Mouse (Mus musculus): Measurements from ENCODE around the gene Ptpn3. TPM values are rescaled to one million over a fixed set of nuclear protein-coding genes. Genes with fewer than 3 reads are reported as not detected.

Gene Ptpn3
- total and polyA plus RNA-seq, 2 experiments from 2014 or later: 1.2 to 5.7 TPM

GRCm38 (mm10) chr4:57263695-57264094, 37.9 kb downstream of the Ptpn3 start:
- H3K27me3 ChIP-seq (ENCODE audit: insufficient read depth, low read length): no peaks in the 10 kb centered on the region
- DNase-seq (no peak), ATAC-seq (no peak)
- no peak for TF ChIP-seq CTCF (IDR thresholded peaks at IDR 0.05; ENCODE audit: low read depth)
- H3K4me2 ChIP-seq (ENCODE audit: low read depth): no peak overlapping the region
- no peaks in the 10 kb centered on the region for H3K9me3 ChIP-seq (ENCODE audit: low read length)
- no peak overlapping the region for H3K4me3 ChIP-seq (ENCODE audit: low read depth, low read length)
- WGBS: 77% methylated on average over 7 of the region's 7 CpGs
- H3K4me1 ChIP-seq (ENCODE audit: insufficient read depth): no peaks in the 10 kb centered on the region
- H3K27ac ChIP-seq (ENCODE audit: low read depth, low read length): no peak overlapping the region
- H3K9ac ChIP-seq: no peak overlapping the region
- H3K36me3 ChIP-seq (ENCODE audit: insufficient read depth): no peaks in the 10 kb centered on the region

GRCm38 (mm10) chr4:57263061-57263685, 38.5 kb downstream of the Ptpn3 start:
- Histone ChIP-seq H3K27me3 (ENCODE audit: insufficient read depth, low read length) (no peaks in the 10 kb centered on the region), H3K4me2 (ENCODE audit: low read depth) (no peak overlapping the region), H3K9ac (no peak overlapping the region), H3K36me3 (ENCODE audit: insufficient read depth) (no peaks in the 10 kb centered on the region), H3K9me3 (ENCODE audit: low read length) (no peaks in the 10 kb centered on the region), H3K27ac (ENCODE audit: low read depth, low read length) (no peak overlapping the region), H3K4me3 (ENCODE audit: low read depth, low read length) (no peak overlapping the region), H3K4me1 (ENCODE audit: insufficient read depth) (peaks cover 1% of the 10 kb centered on the region)
- DNase-seq: no peak
- TF ChIP-seq CTCF (IDR thresholded peaks at IDR 0.05; ENCODE audit: low read depth): peak; percentile 61
- WGBS: 71% methylated on average over 8 of the region's 8 CpGs
- ATAC-seq: no peak

- 87% methylated on average over 8 of the region's 8 CpGs for WGBS
- TF ChIP-seq CTCF (IDR thresholded peaks at IDR 0.05; ENCODE audit: low read depth): no peak
- no peak overlapping the region for H3K4me3 ChIP-seq (ENCODE audit: low read depth, low read length)
- H3K27ac ChIP-seq (ENCODE audit: low read depth, low read length): no peak overlapping the region
- H3K36me3 ChIP-seq (ENCODE audit: insufficient read depth): no peaks in the 10 kb centered on the region
- H3K4me2 ChIP-seq (ENCODE audit: low read depth): no peak overlapping the region
- DNase-seq (no peak), ATAC-seq (no peak)
- H3K9me3 ChIP-seq (ENCODE audit: low read length): no peaks in the 10 kb centered on the region
- no peaks in the 10 kb centered on the region for H3K27me3 ChIP-seq (ENCODE audit: insufficient read depth, low read length)
- peaks cover 3% of the 10 kb centered on the region for H3K4me1 ChIP-seq (ENCODE audit: insufficient read depth)
- no peak overlapping the region for H3K9ac ChIP-seq
Observed at GRCm38 (mm10) chr4:57262451-57262850, 39.2 kb downstream of the Ptpn3 start.

GRCm38 (mm10) chr4:57261813-57262212, 39.8 kb downstream of the Ptpn3 start:
- no peak overlapping the region for H3K4me2 ChIP-seq (ENCODE audit: low read depth)
- ATAC-seq (no peak), DNase-seq (no peak)
- H3K4me3 ChIP-seq (ENCODE audit: low read depth, low read length): no peak overlapping the region
- peaks cover 3% of the 10 kb centered on the region for H3K4me1 ChIP-seq (ENCODE audit: insufficient read depth)
- no peak overlapping the region for H3K9ac ChIP-seq
- no peaks in the 10 kb centered on the region for H3K9me3 ChIP-seq (ENCODE audit: low read length)
- WGBS: 77% methylated on average over 9 of the region's 9 CpGs
- H3K27ac ChIP-seq (ENCODE audit: low read depth, low read length): no peak overlapping the region
- no peaks in the 10 kb centered on the region for H3K36me3 ChIP-seq (ENCODE audit: insufficient read depth)
- H3K27me3 ChIP-seq (ENCODE audit: insufficient read depth, low read length): no peaks in the 10 kb centered on the region
- TF ChIP-seq CTCF (IDR thresholded peaks at IDR 0.05; ENCODE audit: low read depth): no peak

GRCm38 (mm10) chr4:57258159-57259035, 43.2 kb downstream of the Ptpn3 start:
- no peak overlapping the region for H3K27ac ChIP-seq (ENCODE audit: low read depth, low read length)
- H3K4me3 ChIP-seq (ENCODE audit: low read depth, low read length): no peak overlapping the region

GRCm38 (mm10) chr4:57257409-57257808, 44.2 kb downstream of the Ptpn3 start:
- DNase-seq (no peak), ATAC-seq (no peak)
- no peak for TF ChIP-seq CTCF (IDR thresholded peaks at IDR 0.05; ENCODE audit: low read depth)
- WGBS: 73% methylated on average over 8 of the region's 8 CpGs
- peaks cover 3% of the 10 kb centered on the region for H3K4me1 ChIP-seq (ENCODE audit: insufficient read depth)
- no peak overlapping the region for H3K4me2 ChIP-seq (ENCODE audit: low read depth)
- no peak overlapping the region for H3K9ac ChIP-seq
- no peak overlapping the region for H3K27ac ChIP-seq (ENCODE audit: low read depth, low read length)
- no peaks in the 10 kb centered on the region for H3K9me3 ChIP-seq (ENCODE audit: low read length)
- H3K27me3 ChIP-seq (ENCODE audit: insufficient read depth, low read length): no peaks in the 10 kb centered on the region
- H3K36me3 ChIP-seq (ENCODE audit: insufficient read depth): no peaks in the 10 kb centered on the region
- H3K4me3 ChIP-seq (ENCODE audit: low read depth, low read length): no peak overlapping the region

More at GRCm38 (mm10) chr4:57258159-57259035, 43.2 kb downstream of the Ptpn3 start:
- H3K4me2 ChIP-seq (ENCODE audit: low read depth): no peak overlapping the region
- no peaks in the 10 kb centered on the region for H3K36me3 ChIP-seq (ENCODE audit: insufficient read depth)
- ATAC-seq (peak; percentile 40), DNase-seq (no peak)
- H3K4me1 ChIP-seq (ENCODE audit: insufficient read depth): peaks cover 3% of the 10 kb centered on the region
- H3K9me3 ChIP-seq (ENCODE audit: low read length): no peaks in the 10 kb centered on the region
- no peak for TF ChIP-seq CTCF (IDR thresholded peaks at IDR 0.05; ENCODE audit: low read depth)
- no peak overlapping the region for H3K9ac ChIP-seq
- no peaks in the 10 kb centered on the region for H3K27me3 ChIP-seq (ENCODE audit: insufficient read depth, low read length)
- WGBS: 42% methylated on average over 14 of the region's 14 CpGs

- DNase-seq: no peak
- Histone ChIP-seq H3K27ac (ENCODE audit: low read depth, low read length) (no peak overlapping the region), H3K9ac (no peak overlapping the region), H3K4me1 (ENCODE audit: insufficient read depth) (peaks cover 3% of the 10 kb centered on the region), H3K4me3 (ENCODE audit: low read depth, low read length) (no peak overlapping the region), H3K4me2 (ENCODE audit: low read depth) (no peak overlapping the region), H3K9me3 (ENCODE audit: low read length) (no peaks in the 10 kb centered on the region), H3K36me3 (ENCODE audit: insufficient read depth) (no peaks in the 10 kb centered on the region), H3K27me3 (ENCODE audit: insufficient read depth, low read length) (no peaks in the 10 kb centered on the region)
- 73% methylated on average over 4 of the region's 4 CpGs for WGBS
- no peak for TF ChIP-seq CTCF (IDR thresholded peaks at IDR 0.05; ENCODE audit: low read depth)
- ATAC-seq: no peak
Observed at GRCm38 (mm10) chr4:57256761-57257160, 44.9 kb downstream of the Ptpn3 start.
